ENCODE assay signal across 10 mouse cellular contexts in genomic region chr9:107552690-107553393, GRCm38 (mm10). TPM values are rescaled to one million over a fixed set of nuclear protein-coding genes. Genes with fewer than 3 reads are reported as not detected.
DNase-seq lines count a peak whose midpoint lies in the region; ATAC-seq and TF ChIP-seq lines count a peak whose summit lies in the region.
"Had no signal": no experiment of that assay in that cellular context is flagged by ENCODE, and none has a peak within 500 bp of the region (broad histone marks: within the 10 kb centered on the region; RNA-seq: fewer than 3 reads in every experiment).

No protein-coding gene starts in this region.

- peak overlapping the region; percentile 91 for H3K4me2 ChIP-seq in heart, embryonic 15.5 days
- peak overlapping the region; percentile 82 for H3K4me2 ChIP-seq in forebrain, embryonic 12.5 days
- peak overlapping the region; percentile 98 for H3K4me2 ChIP-seq in limb, embryonic 14.5 days (replicated peaks; ENCODE audit: low read depth, low read length, severe bottlenecking)

- 76% methylated on average over 5 of the region's 5 CpGs for WGBS in heart, embryonic 15.5 days
- WGBS in forebrain, embryonic 12.5 days = 78% methylated on average over 5 of the region's 5 CpGs
- 67% methylated on average over 5 of the region's 5 CpGs for whole genome bisulfite sequencing in limb, embryonic 14.5 days

- H3K4me3 ChIP-seq in heart, embryonic 15.5 days = peak overlapping the region; percentile 77; the same call in 1 of the 2 replicates
- no peak overlapping the region for H3K4me3 ChIP-seq in C2C12 (ENCODE audit: insufficient read depth, poor library complexity, severe bottlenecking)
- peak overlapping the region; percentile 63; the same call in 1 of the 2 replicates for H3K4me3 ChIP-seq in forebrain, embryonic 12.5 days (replicated peaks)
- H3K4me3 ChIP-seq in limb, embryonic 14.5 days (replicated peaks; ENCODE audit: low read length) = peak overlapping the region; percentile 85

- intact Hi-C loops in heart, postnatal 14 days (cut with DNase I) = no loop called here

- H3K4me1 ChIP-seq in heart, embryonic 15.5 days (replicated peaks) = peaks cover 52% of the 10 kb centered on the region
- H3K4me1 ChIP-seq in forebrain, embryonic 12.5 days = peaks cover 55% of the 10 kb centered on the region
- peaks cover 44% of the 10 kb centered on the region for H3K4me1 ChIP-seq in limb, embryonic 14.5 days (ENCODE audit: control insufficient read depth, insufficient read depth, low read length)

- ATAC-seq in heart, embryonic 15.5 days (replicated peaks; ENCODE audit: insufficient number of reproducible peaks, insufficient read depth, low FRiP score, low read depth) = no peak
- no peak for ATAC-seq in forebrain, embryonic 12.5 days (ENCODE audit: low FRiP score)
- no peak for ATAC-seq in limb, embryonic 14.5 days (ENCODE audit: low FRiP score, low read depth)

- no peak overlapping the region; the same call in 1 of the 2 replicates for H3K9ac ChIP-seq in heart, embryonic 15.5 days
- no peak overlapping the region for H3K9ac ChIP-seq in forebrain, embryonic 12.5 days
- peak overlapping the region; percentile 60; the same call in 1 of the 2 replicates for H3K9ac ChIP-seq in limb, embryonic 14.5 days (ENCODE audit: low read depth, low read length, severe bottlenecking)

- TF ChIP-seq CTCF in C2C12 (IDR thresholded peaks at IDR 0.05; ENCODE audit: control insufficient read depth, insufficient read depth, insufficient read length) = no peak

- H3K27me3 ChIP-seq in heart, embryonic 15.5 days = peaks cover 18% of the 10 kb centered on the region; the same call in 1 of the 2 replicates
- H3K27me3 ChIP-seq in C2C12 (ENCODE audit: control insufficient read depth, insufficient read depth, insufficient read length) = no peaks in the 10 kb centered on the region
- peaks cover 57% of the 10 kb centered on the region for H3K27me3 ChIP-seq in forebrain, embryonic 12.5 days
- H3K27me3 ChIP-seq in limb, embryonic 14.5 days (ENCODE audit: control insufficient read depth, insufficient read depth, low read length) = no peaks in the 10 kb centered on the region
- H3K27me3 ChIP-seq: CH12.LX had no signal

- 0 out of 2 replicates have a peak overlapping the region, but pooled peaks have one; percentile 58 for H3K27ac ChIP-seq in heart, embryonic 15.5 days
- H3K27ac ChIP-seq in forebrain, embryonic 12.5 days = no peak overlapping the region
- H3K27ac ChIP-seq in limb, embryonic 14.5 days (replicated peaks; ENCODE audit: low read depth, low read length) = peak overlapping the region; percentile 85; the same call in 1 of the 2 replicates

- peaks cover 9% of the 10 kb centered on the region for H3K36me3 ChIP-seq in heart, embryonic 15.5 days
- peaks cover 16% of the 10 kb centered on the region for H3K36me3 ChIP-seq in C2C12 (ENCODE audit: control insufficient read depth, insufficient read depth)
- H3K36me3 ChIP-seq in forebrain, embryonic 12.5 days (replicated peaks) = peaks cover 9% of the 10 kb centered on the region
- peaks cover 20% of the 10 kb centered on the region for H3K36me3 ChIP-seq in limb, embryonic 14.5 days (ENCODE audit: control insufficient read depth, insufficient read depth, low read length)

- TF ChIP-seq POLR2A in limb, embryonic 14.5 days (IDR thresholded peaks at IDR 0.05; ENCODE audit: borderline replicate concordance, extremely low read depth, insufficient read depth, insufficient read length) = no peak

- DNase-seq in heart, postnatal 14 days = no peak
- DNase-seq in limb, embryonic 14.5 days (ENCODE audit: low spot score) = no peak
- no peak for DNase-seq in layer of hippocampus, postnatal 14 days (ENCODE audit: low spot score in 2 of 2)
- DNase-seq in natural killer cell, adult 2 months (ENCODE audit: low spot score in 2 of 2) = no peak
- DNase-seq in left cerebral cortex, adult 8-10 months (ENCODE audit: low spot score in 2 of 2) = no peak
- DNase-seq: adrenal gland, postnatal 14 days had no signal

- H3ac ChIP-seq in C2C12 (ENCODE audit: control insufficient read depth, insufficient read length, low read depth) = peak overlapping the region; percentile 52

- peaks cover 33% of the 10 kb centered on the region for H3K79me3 ChIP-seq in C2C12 (ENCODE audit: low read depth)

- peaks cover 59% of the 10 kb centered on the region for H3K79me2 ChIP-seq in C2C12 (ENCODE audit: control insufficient read depth, insufficient read depth)

- no peaks in the 10 kb centered on the region for H3K9me3 ChIP-seq in heart, embryonic 15.5 days (replicated peaks)
- H3K9me3 ChIP-seq in forebrain, embryonic 12.5 days = no peaks in the 10 kb centered on the region
- H3K9me3 ChIP-seq in limb, embryonic 14.5 days (ENCODE audit: control insufficient read depth, low read length) = no peaks in the 10 kb centered on the region

TF ChIP-seq in C2C12, 6 proteins besides CTCF, POLR2A, EP300 and RAD21:
- TF ChIP-seq FOSL1 (IDR thresholded peaks at IDR 0.05; ENCODE audit: insufficient read depth, low read length, poor library complexity, severe bottlenecking) (no peak), USF1 (IDR thresholded peaks at IDR 0.05; ENCODE audit: low read depth) (no peak), MAX (IDR thresholded peaks at IDR 0.05) (no peak), CEBPB (IDR thresholded peaks at IDR 0.05; ENCODE audit: low read depth) (no peak), MYOD1 (IDR thresholded peaks at IDR 0.05; ENCODE audit: control insufficient read depth, insufficient read length, low read depth) (no peak)

RNA-seq across cellular contexts. Expression of gene Rassf1, which starts 1.5 kb away (rescaled TPM):
- 45.3 and 54.8 TPM in 2 replicates for polyA plus RNA-seq in heart, embryonic 15.5 days (2015; fragmentation: Nextera tagmentation; extraction: Ambion mirVana)
- 10 to 100 TPM; 23.6 to 24.5 TPM for total RNA-seq in heart, postnatal 14 days (2021)
- 89.7 TPM for polyA plus RNA-seq in C2C12 (2012; fragmentation: generic; extraction: Trizol)
- 40.0 and 45.7 TPM in 2 replicates for polyA plus RNA-seq in forebrain, embryonic 12.5 days (2016; fragmentation: Nextera tagmentation; extraction: Ambion mirVana)
- polyA plus RNA-seq in limb, embryonic 14.5 days (2012; rRNA removed) = 74.7 and 78.4 TPM in 2 replicates
- 67.6 and 73.2 TPM in 2 replicates for polyA plus RNA-seq in limb, embryonic 14.5 days (2014; fragmentation: Nextera tagmentation; extraction: Ambion mirVana)
- 10 to 100 TPM; 14.5 to 16.0 TPM for total RNA-seq in layer of hippocampus, postnatal 14 days (2021)
- 10 to 100 TPM; 15.8 to 18.5 (median 16.9) TPM for total RNA-seq in left cerebral cortex, adult 8-10 months (2022)

RNA-seq across cellular contexts. Expression of gene Zmynd10, which starts 5.7 kb away (rescaled TPM):
- 0.40 and 1.7 TPM in 2 replicates for polyA plus RNA-seq in heart, embryonic 15.5 days (2015; fragmentation: Nextera tagmentation; extraction: Ambion mirVana)
- total RNA-seq in heart, postnatal 14 days (2021) = not detected
- 0.43 TPM for polyA plus RNA-seq in C2C12 (2012; fragmentation: generic; extraction: Trizol)
- 1.0 and 2.2 TPM in 2 replicates for polyA plus RNA-seq in forebrain, embryonic 12.5 days (2016; fragmentation: Nextera tagmentation; extraction: Ambion mirVana)
- 0.76 and 1.4 TPM in 2 replicates for polyA plus RNA-seq in limb, embryonic 14.5 days (2012; rRNA removed)
- 1.2 TPM in 1 of 2 replicates, not detected in the other for polyA plus RNA-seq in limb, embryonic 14.5 days (2014; fragmentation: Nextera tagmentation; extraction: Ambion mirVana)
- total RNA-seq in layer of hippocampus, postnatal 14 days (2021) = 1 to 10 TPM; 2.0 to 3.7 TPM
- total RNA-seq in left cerebral cortex, adult 8-10 months (2022) = 1 to 10 TPM; 5.1 to 8.3 (median 6.3) TPM

RNA-seq across cellular contexts. Expression of gene Tusc2, which starts 10.2 kb away (rescaled TPM):
- 41.4 and 43.0 TPM in 2 replicates for polyA plus RNA-seq in heart, embryonic 15.5 days (2015; fragmentation: Nextera tagmentation; extraction: Ambion mirVana)
- 10 to 100 TPM; 27.5 to 27.9 TPM for total RNA-seq in heart, postnatal 14 days (2021)
- polyA plus RNA-seq in C2C12 (2012; fragmentation: generic; extraction: Trizol) = 15.9 TPM
- polyA plus RNA-seq in forebrain, embryonic 12.5 days (2016; fragmentation: Nextera tagmentation; extraction: Ambion mirVana) = 77.2 and 79.9 TPM in 2 replicates
- 35.8 and 43.3 TPM in 2 replicates for polyA plus RNA-seq in limb, embryonic 14.5 days (2012; rRNA removed)
- 42.1 and 43.0 TPM in 2 replicates for polyA plus RNA-seq in limb, embryonic 14.5 days (2014; fragmentation: Nextera tagmentation; extraction: Ambion mirVana)
- total RNA-seq in layer of hippocampus, postnatal 14 days (2021) = 10 to 100 TPM; 63.0 to 64.1 TPM
- 10 to 100 TPM; 90.7 to 97.1 (median 92.8) TPM for total RNA-seq in left cerebral cortex, adult 8-10 months (2022)

RNA-seq across cellular contexts. Expression of gene Nprl2, which starts 10.8 kb away (rescaled TPM):
- 26.4 and 30.5 TPM in 2 replicates for polyA plus RNA-seq in heart, embryonic 15.5 days (2015; fragmentation: Nextera tagmentation; extraction: Ambion mirVana)
- 10 to 100 TPM; 13.6 to 17.1 TPM for total RNA-seq in heart, postnatal 14 days (2021)
- polyA plus RNA-seq in C2C12 (2012; fragmentation: generic; extraction: Trizol) = 12.8 TPM
- polyA plus RNA-seq in forebrain, embryonic 12.5 days (2016; fragmentation: Nextera tagmentation; extraction: Ambion mirVana) = 43.1 and 46.3 TPM in 2 replicates
- polyA plus RNA-seq in limb, embryonic 14.5 days (2012; rRNA removed) = 52.7 and 59.2 TPM in 2 replicates
- polyA plus RNA-seq in limb, embryonic 14.5 days (2014; fragmentation: Nextera tagmentation; extraction: Ambion mirVana) = 37.6 and 38.6 TPM in 2 replicates
- 10 to 100 TPM; 28.7 to 34.5 TPM for total RNA-seq in layer of hippocampus, postnatal 14 days (2021)
- 10 to 100 TPM; 40.8 to 42.3 (median 41.8) TPM for total RNA-seq in left cerebral cortex, adult 8-10 months (2022)

RNA-seq across cellular contexts. Expression of gene Cyb561d2, which starts 10.8 kb away (rescaled TPM):
- 14.7 and 19.5 TPM in 2 replicates for polyA plus RNA-seq in heart, embryonic 15.5 days (2015; fragmentation: Nextera tagmentation; extraction: Ambion mirVana)
- 1 to 10 TPM; 3.4 to 4.9 TPM for total RNA-seq in heart, postnatal 14 days (2021)
- 23.7 TPM for polyA plus RNA-seq in C2C12 (2012; fragmentation: generic; extraction: Trizol)
- polyA plus RNA-seq in forebrain, embryonic 12.5 days (2016; fragmentation: Nextera tagmentation; extraction: Ambion mirVana) = 17.7 and 18.9 TPM in 2 replicates
- 19.8 and 27.2 TPM in 2 replicates for polyA plus RNA-seq in limb, embryonic 14.5 days (2012; rRNA removed)
- polyA plus RNA-seq in limb, embryonic 14.5 days (2014; fragmentation: Nextera tagmentation; extraction: Ambion mirVana) = 21.4 and 25.9 TPM in 2 replicates
- 10 to 100 TPM; 16.7 to 17.8 TPM for total RNA-seq in layer of hippocampus, postnatal 14 days (2021)
- total RNA-seq in left cerebral cortex, adult 8-10 months (2022) = 10 to 100 TPM; 16.3 to 20.6 (median 19.2) TPM
